8 mouse cellular contexts compared by ENCODE assay signal in genomic region chr7:80024521-80025390, GRCm38 (mm10). TPM values are rescaled to one million over a fixed set of nuclear protein-coding genes. Genes with fewer than 3 reads are reported as not detected.
DNase-seq lines count a peak whose midpoint lies in the region; ATAC-seq and TF ChIP-seq lines count a peak whose summit lies in the region.

Zfp710 (plus strand) TSS chr7:80024814.

- no peaks in the 10 kb centered on the region for H3K27me3 ChIP-seq in C2C12 (ENCODE audit: control insufficient read depth, insufficient read depth, insufficient read length)
- H3K27me3 ChIP-seq in forebrain, embryonic 11.5 days (ENCODE audit: control insufficient read depth, insufficient read depth, low read length): no peaks in the 10 kb centered on the region
- H3K27me3 ChIP-seq in heart, embryonic 14.5 days (ENCODE audit: control insufficient read depth, insufficient read depth, low read length): no peaks in the 10 kb centered on the region
- H3K27me3 ChIP-seq in liver, embryonic 16.5 days (ENCODE audit: control insufficient read depth, insufficient read depth, low read depth, low read length): peaks cover 22% of the 10 kb centered on the region
- H3K27me3 ChIP-seq in neural tube, embryonic 11.5 days (ENCODE audit: control insufficient read depth, insufficient read depth, low read length): no peaks in the 10 kb centered on the region
- H3K27me3 ChIP-seq in stomach, postnatal 0 days (ENCODE audit: control insufficient read depth, insufficient read depth, low read length): no peaks in the 10 kb centered on the region

- peak within 1 kb of the TSS; percentile 97 for H3K9ac ChIP-seq in forebrain, embryonic 11.5 days (ENCODE audit: low read length)
- peak within 1 kb of the TSS; percentile 92 for H3K9ac ChIP-seq in heart, embryonic 14.5 days (ENCODE audit: low read length)
- H3K9ac ChIP-seq in liver, embryonic 16.5 days (ENCODE audit: low read depth, low read length): peak within 1 kb of the TSS; percentile 74
- H3K9ac ChIP-seq in neural tube, embryonic 11.5 days (ENCODE audit: low read length): peak within 1 kb of the TSS; percentile 96
- H3K9ac ChIP-seq in stomach, postnatal 0 days (ENCODE audit: low read length): peak within 1 kb of the TSS; percentile 94

- H3K27ac ChIP-seq in forebrain, embryonic 11.5 days (ENCODE audit: low read depth, low read length): peak within 1 kb of the TSS; percentile 98
- peak within 1 kb of the TSS; percentile 93 to 94 for H3K27ac ChIP-seq in heart, embryonic 14.5 days (replicated peaks in 1 of 2; ENCODE audit: control insufficient read depth in 1 of 2, insufficient read depth in 1 of 2, low read depth in 2 of 2, low read length in 2 of 2)
- H3K27ac ChIP-seq in liver, embryonic 16.5 days (ENCODE audit: low read length): peak within 1 kb of the TSS; percentile 90
- peak within 1 kb of the TSS; percentile 93 for H3K27ac ChIP-seq in neural tube, embryonic 11.5 days (ENCODE audit: low read depth, low read length)
- peak within 1 kb of the TSS; percentile 99 for H3K27ac ChIP-seq in stomach, postnatal 0 days (replicated peaks)

- H3K9me3 ChIP-seq in forebrain, embryonic 11.5 days (ENCODE audit: control insufficient read depth, low read length): no peaks in the 10 kb centered on the region
- no peaks in the 10 kb centered on the region for H3K9me3 ChIP-seq in heart, embryonic 14.5 days (ENCODE audit: control insufficient read depth, low read length)
- no peaks in the 10 kb centered on the region for H3K9me3 ChIP-seq in liver, embryonic 16.5 days (replicated peaks; ENCODE audit: control insufficient read depth, low read length)
- H3K9me3 ChIP-seq in neural tube, embryonic 11.5 days (ENCODE audit: control insufficient read depth, low read length): no peaks in the 10 kb centered on the region
- no peaks in the 10 kb centered on the region for H3K9me3 ChIP-seq in stomach, postnatal 0 days (ENCODE audit: control insufficient read depth, low read length)

- peak; percentile 85 for ATAC-seq in forebrain, embryonic 11.5 days (replicated peaks; ENCODE audit: low FRiP score)
- peak; percentile 87 for ATAC-seq in heart, embryonic 14.5 days (ENCODE audit: insufficient number of reproducible peaks, insufficient read depth, low FRiP score, low read depth)
- ATAC-seq in liver, embryonic 16.5 days (ENCODE audit: low read depth): peak; percentile 88
- ATAC-seq in neural tube, embryonic 11.5 days (ENCODE audit: insufficient read depth, low FRiP score, low TSS enrichment): peak; percentile 91
- ATAC-seq in stomach, postnatal 0 days (ENCODE audit: low FRiP score, low TSS enrichment): peak; percentile 91

- no peaks in the 10 kb centered on the region for H3K36me3 ChIP-seq in C2C12 (ENCODE audit: control insufficient read depth, insufficient read depth)
- H3K36me3 ChIP-seq in forebrain, embryonic 11.5 days (ENCODE audit: control insufficient read depth, insufficient read depth, low read length): no peaks in the 10 kb centered on the region
- no peaks in the 10 kb centered on the region for H3K36me3 ChIP-seq in heart, embryonic 14.5 days (ENCODE audit: control insufficient read depth, insufficient read depth, low read length)
- no peaks in the 10 kb centered on the region for H3K36me3 ChIP-seq in liver, embryonic 16.5 days (ENCODE audit: control insufficient read depth, insufficient read depth)
- H3K36me3 ChIP-seq in neural tube, embryonic 11.5 days (ENCODE audit: control insufficient read depth, insufficient read depth, low read length): no peaks in the 10 kb centered on the region
- no peaks in the 10 kb centered on the region for H3K36me3 ChIP-seq in stomach, postnatal 0 days (ENCODE audit: control insufficient read depth, insufficient read depth, low read length)

- peak within 1 kb of the TSS; percentile 56 for H3K4me3 ChIP-seq in C2C12 (ENCODE audit: insufficient read depth, poor library complexity, severe bottlenecking)
- H3K4me3 ChIP-seq in forebrain, embryonic 11.5 days (ENCODE audit: low read depth, low read length): peak within 1 kb of the TSS; percentile 88
- peak within 1 kb of the TSS; percentile 88 to 96 for H3K4me3 ChIP-seq in heart, embryonic 14.5 days (ENCODE audit: control insufficient read depth in 1 of 2, insufficient read depth in 1 of 2, low read depth in 1 of 2, low read length in 2 of 2)
- H3K4me3 ChIP-seq in liver, embryonic 16.5 days (ENCODE audit: low read depth, low read length): peak within 1 kb of the TSS; percentile 72
- H3K4me3 ChIP-seq in neural tube, embryonic 11.5 days (ENCODE audit: low read depth, low read length): peak within 1 kb of the TSS; percentile 85
- peak within 1 kb of the TSS; percentile 87 for H3K4me3 ChIP-seq in stomach, postnatal 0 days (ENCODE audit: low read depth, low read length)

- H3K4me1 ChIP-seq in forebrain, embryonic 11.5 days (replicated peaks; ENCODE audit: control insufficient read depth, insufficient read depth, low read length): peaks cover 7% of the 10 kb centered on the region
- H3K4me1 ChIP-seq in heart, embryonic 14.5 days (ENCODE audit: control insufficient read depth in 2 of 2, insufficient read depth in 2 of 2, low read length in 2 of 2): peaks cover 5 to 21% of the 10 kb centered on the region in 2 experiments
- peaks cover 5% of the 10 kb centered on the region for H3K4me1 ChIP-seq in liver, embryonic 16.5 days (ENCODE audit: control insufficient read depth, low read depth, low read length)
- H3K4me1 ChIP-seq in neural tube, embryonic 11.5 days (ENCODE audit: control insufficient read depth, insufficient read depth, low read length): peaks cover 11% of the 10 kb centered on the region
- H3K4me1 ChIP-seq in stomach, postnatal 0 days (replicated peaks; ENCODE audit: control insufficient read depth, insufficient read depth): 0 out of 2 replicates have a peak, but pooled peaks cover 3% of the 10 kb centered on the region

- H3K79me2 ChIP-seq in C2C12 (ENCODE audit: control insufficient read depth, insufficient read depth): peaks cover 28% of the 10 kb centered on the region

- H3K4me2 ChIP-seq in forebrain, embryonic 11.5 days (ENCODE audit: low read depth, low read length, severe bottlenecking): peak within 1 kb of the TSS; percentile 95
- H3K4me2 ChIP-seq in heart, embryonic 14.5 days (ENCODE audit: low read length): peak within 1 kb of the TSS; percentile 84
- H3K4me2 ChIP-seq in liver, embryonic 16.5 days (ENCODE audit: low read depth, low read length): peak within 1 kb of the TSS; percentile 83
- peak within 1 kb of the TSS; percentile 78 for H3K4me2 ChIP-seq in neural tube, embryonic 11.5 days (ENCODE audit: low read depth)
- H3K4me2 ChIP-seq in stomach, postnatal 0 days (replicated peaks; ENCODE audit: low read depth): peak within 1 kb of the TSS; percentile 83

- 2% methylated on average over 42 of the region's 42 CpGs for WGBS in forebrain, embryonic 11.5 days
- WGBS in heart, embryonic 14.5 days: under 1% methylated on average over 39 of the region's 42 CpGs
- 1% methylated on average over 42 of the region's 42 CpGs for whole genome bisulfite sequencing in liver, embryonic 16.5 days (ENCODE audit: insufficient replicate concordance)
- under 1% methylated on average over 38 of the region's 42 CpGs for WGBS in neural tube, embryonic 11.5 days
- WGBS in stomach, postnatal 0 days: 2% methylated on average over 41 of the region's 42 CpGs

- H3ac ChIP-seq in C2C12 (ENCODE audit: control insufficient read depth, insufficient read length, low read depth): peak within 1 kb of the TSS; percentile 72

- peak; percentile 1 for TF ChIP-seq CTCF in C2C12 (IDR thresholded peaks at IDR 0.05; ENCODE audit: control insufficient read depth, insufficient read depth, insufficient read length)
- TF ChIP-seq CTCF in stomach, postnatal 0 days (IDR thresholded peaks at IDR 0.05; ENCODE audit: low read depth): peak; percentile 53

- no peak for TF ChIP-seq EP300 in stomach, postnatal 0 days (optimal IDR thresholded peaks at IDR 0.05)

- peaks cover 7% of the 10 kb centered on the region for H3K79me3 ChIP-seq in C2C12 (ENCODE audit: low read depth)

- DNase-seq in brain, adult 2 months (ENCODE audit: low read depth, low spot score): peak; percentile 85
- peak; percentile 89 for DNase-seq in forebrain, embryonic 11.5 days (ENCODE audit: low spot score)
- DNase-seq in kidney, postnatal 14 days: peak; percentile 93
- peak; percentile 83 for DNase-seq in neural tube, embryonic 11.5 days (ENCODE audit: low spot score)
- DNase-seq in stomach, postnatal 0 days (ENCODE audit: low spot score): peak; percentile 91

TF ChIP-seq in C2C12, 6 proteins besides CTCF, POLR2A, EP300 and RAD21:
- TF ChIP-seq FOSL1 (IDR thresholded peaks at IDR 0.05; ENCODE audit: insufficient read depth, low read length, poor library complexity, severe bottlenecking): no peak

RNA-seq across cellular contexts. Expression of gene Zfp710, which starts in this region (rescaled TPM):
- polyA plus RNA-seq in C2C12 (2012; fragmentation: generic; extraction: Trizol): 5.3 TPM
- polyA plus RNA-seq in forebrain, embryonic 11.5 days (2014; fragmentation: Nextera tagmentation; extraction: Ambion mirVana): 27.9 and 33.0 TPM in 2 replicates
- 11.5 and 12.2 TPM in 2 replicates for polyA plus RNA-seq in heart, embryonic 14.5 days (2014; fragmentation: Nextera tagmentation; extraction: Ambion mirVana)
- 6.8 and 7.4 TPM in 2 replicates for polyA plus RNA-seq in liver, embryonic 16.5 days (2015; fragmentation: Nextera tagmentation; extraction: Ambion mirVana)
- polyA plus RNA-seq in neural tube, embryonic 11.5 days (2014; fragmentation: Nextera tagmentation; extraction: Ambion mirVana): 21.9 and 24.8 TPM in 2 replicates
- 10.3 and 12.0 TPM in 2 replicates for polyA plus RNA-seq in stomach, postnatal 0 days (2015; fragmentation: Nextera tagmentation; extraction: Ambion mirVana)

Comparison
In these comparisons a context has a peak if more than half of its experiments do, and no peak if none do; other contexts are left out.
1. Peak in every context shown above with its lines: DNase-seq, ATAC-seq, H3K4me3 ChIP-seq and H3K27ac ChIP-seq.